Mouse (Mus musculus) hindbrain, embryonic 16.5 days (tissue): Measurements from ENCODE around the gene Lyar. TPM values are rescaled to one million over a fixed set of nuclear protein-coding genes. Genes with fewer than 3 reads are reported as not detected.

Experiments
- ATAC-seq: fragments of 200-750 bp; cut with Nextera tagmentation; 2 replicates; pipeline ENCODE4 v1.8.0; 2017; ENCODE audit warnings: moderate TSS enrichment, moderate library complexity
- H3K27ac ChIP-seq: fragments of 300-500 bp; sonication (generic); 2 replicates; pipeline ENCODE4 v1.5.1; 2014; ENCODE audit warnings: low read depth, mild to moderate bottlenecking, control low read depth, low read length, moderate library complexity
- H3K27me3 ChIP-seq: fragments of 300-500 bp; sonication (generic); replicated peaks from 2 replicates; pipeline ENCODE4 v1.6.1; 2014; ENCODE audit warnings: low read length; ENCODE audit not compliant: control insufficient read depth, insufficient read depth
- H3K36me3 ChIP-seq: fragments of 300-500 bp; sonication (generic); 2 replicates; pipeline ENCODE4 v1.6.1; 2014; ENCODE audit warnings: mild to moderate bottlenecking, low read length, moderate library complexity, mixed read lengths; ENCODE audit not compliant: control insufficient read depth, insufficient read depth
- H3K4me1 ChIP-seq: fragments of 300-500 bp; sonication (generic); 2 replicates; pipeline ENCODE4 v1.6.1; 2014; ENCODE audit warnings: low read depth, low read length; ENCODE audit not compliant: control insufficient read depth, insufficient read depth
- H3K4me2 ChIP-seq: fragments of 300-500 bp; sonication (generic); 2 replicates; pipeline ENCODE4 v1.6.1; 2014; ENCODE audit warnings: mild to moderate bottlenecking, low read length, control low read depth, moderate library complexity
- H3K4me3 ChIP-seq: fragments of 300-500 bp; sonication (generic); 2 replicates; pipeline ENCODE4 v1.5.1; 2014; ENCODE audit warnings: mild to moderate bottlenecking, low read length, control low read depth, moderate library complexity
- H3K9ac ChIP-seq: fragments of 300-500 bp; sonication (generic); 2 replicates; pipeline ENCODE4 v1.6.1; 2014; ENCODE audit warnings: low read depth, mild to moderate bottlenecking, control low read depth, low read length, moderate library complexity
- H3K9me3 ChIP-seq: fragments of 300-500 bp; sonication (generic); 2 replicates; pipeline ENCODE4 v1.6.1; 2014; ENCODE audit warnings: mild to moderate bottlenecking, low read length, moderate library complexity; ENCODE audit not compliant: control insufficient read depth
- WGBS: fragments of 180-500 bp; shearing (Covaris S2); extraction: QIAGEN DNeasy Blood & Tissue Kit; methylation state at CpG from one replicate; pipeline ENCODE4 v1.1.7; 2014; 5-methylcytosine and 5-hydroxymethylcytosine counted together
- polyA plus RNA-seq: library from polyadenylated mRNA; unstranded; fragments of >200 nt; fragmentation: Nextera tagmentation; extraction: Ambion mirVana; gene quantifications from 2 replicates; pipeline ENCODE4 v1.2.1, GENCODE M21; 2015

Gene Lyar
- polyA plus RNA-seq, 1 experiment from 2014 or later, result 37.9 TPM

- H3K4me3 ChIP-seq, result no peak overlapping the region
- H3K36me3 ChIP-seq, result peaks cover 11% of the 10 kb centered on the region
- WGBS, result 19% methylated on average over 7 of the region's 7 CpGs
- H3K4me1 ChIP-seq, result no peaks in the 10 kb centered on the region
- H3K27me3 ChIP-seq, result no peaks in the 10 kb centered on the region
- H3K4me2 ChIP-seq, result no peak overlapping the region
- no peak overlapping the region for H3K27ac ChIP-seq
- ATAC-seq, result peak; percentile 80
- H3K9me3 ChIP-seq, result no peaks in the 10 kb centered on the region
- no peak overlapping the region for H3K9ac ChIP-seq
Observed at GRCm38 (mm10) chr5:38197482-38197823, 22.8 kb upstream of the Lyar start.

- Histone ChIP-seq H3K9ac (no peak overlapping the region), H3K27me3 (no peaks in the 10 kb centered on the region), H3K9me3 (no peaks in the 10 kb centered on the region), H3K4me1 (no peaks in the 10 kb centered on the region), H3K4me2 (no peak overlapping the region), H3K36me3 (peaks cover 21% of the 10 kb centered on the region), H3K4me3 (no peak overlapping the region), H3K27ac (no peak overlapping the region)
- WGBS, result 98% methylated on average over 2 of the region's 2 CpGs
- no peak for ATAC-seq
Observed at GRCm38 (mm10) chr5:38199686-38200085, 20.6 kb upstream of the Lyar start.

- peaks cover 29% of the 10 kb centered on the region for H3K36me3 ChIP-seq
- no peak overlapping the region for H3K4me3 ChIP-seq
Observed at GRCm38 (mm10) chr5:38205303-38205726, 15.0 kb upstream of the Lyar start.

GRCm38 (mm10) chr5:38208985-38209384, 11.3 kb upstream of the Lyar start:
- Histone ChIP-seq H3K4me3 (no peak overlapping the region), H3K27me3 (no peaks in the 10 kb centered on the region), H3K9me3 (no peaks in the 10 kb centered on the region), H3K9ac (no peak overlapping the region), H3K27ac (no peak overlapping the region), H3K4me2 (no peak overlapping the region), H3K4me1 (no peaks in the 10 kb centered on the region), H3K36me3 (peaks cover 31% of the 10 kb centered on the region)
- no peak for ATAC-seq
- 84% methylated on average over 8 of the region's 8 CpGs for WGBS

More at GRCm38 (mm10) chr5:38205303-38205726, 15.0 kb upstream of the Lyar start:
- H3K4me2 ChIP-seq, result no peak overlapping the region
- no peak overlapping the region for H3K9ac ChIP-seq
- no peaks in the 10 kb centered on the region for H3K27me3 ChIP-seq
- no peak overlapping the region for H3K27ac ChIP-seq
- no peaks in the 10 kb centered on the region for H3K4me1 ChIP-seq
- 87% methylated on average over 7 of the region's 7 CpGs for WGBS
- no peaks in the 10 kb centered on the region for H3K9me3 ChIP-seq
- ATAC-seq, result peak; percentile 13; the same call in 1 of the 2 replicates

- H3K4me3 ChIP-seq, result no peak overlapping the region
- H3K9me3 ChIP-seq, result no peaks in the 10 kb centered on the region
- H3K27ac ChIP-seq, result no peak overlapping the region
- H3K27me3 ChIP-seq, result no peaks in the 10 kb centered on the region
- H3K4me2 ChIP-seq, result no peak overlapping the region
- no peaks in the 10 kb centered on the region for H3K4me1 ChIP-seq
- WGBS, result 88% methylated on average over 8 of the region's 8 CpGs
- peaks cover 35% of the 10 kb centered on the region for H3K36me3 ChIP-seq
- no peak overlapping the region for H3K9ac ChIP-seq
- ATAC-seq, result no peak
Observed at GRCm38 (mm10) chr5:38211691-38212090, 8.6 kb upstream of the Lyar start.

- Histone ChIP-seq H3K9ac (no peak overlapping the region), H3K36me3 (peaks cover 35% of the 10 kb centered on the region), H3K4me3 (no peak overlapping the region), H3K9me3 (no peaks in the 10 kb centered on the region), H3K4me1 (no peaks in the 10 kb centered on the region), H3K4me2 (no peak overlapping the region), H3K27me3 (no peaks in the 10 kb centered on the region), H3K27ac (no peak overlapping the region)
- no peak for ATAC-seq
- 83% methylated on average over 6 of the region's 6 CpGs for WGBS
Observed at GRCm38 (mm10) chr5:38213009-38213408, 7.3 kb upstream of the Lyar start.

- Histone ChIP-seq H3K9me3 (no peaks in the 10 kb centered on the region), H3K4me3 (peak overlapping the region; percentile 84), H3K9ac (peak overlapping the region; percentile 90), H3K4me1 (peaks cover 21% of the 10 kb centered on the region), H3K27me3 (no peaks in the 10 kb centered on the region), H3K27ac (peak overlapping the region; percentile 85), H3K36me3 (peaks cover 4% of the 10 kb centered on the region; the same call in 1 of the 2 replicates), H3K4me2 (peak overlapping the region; percentile 85)
- peak; percentile 86 for ATAC-seq
- WGBS, result 0% methylated on average over 23 of the region's 35 CpGs
Observed at GRCm38 (mm10) chr5:38219771-38220307, 431 bp upstream of the Lyar start.

- Histone ChIP-seq H3K9ac (no peak overlapping the region), H3K27me3 (no peaks in the 10 kb centered on the region), H3K4me2 (no peak overlapping the region), H3K27ac (no peak overlapping the region), H3K4me1 (no peaks in the 10 kb centered on the region), H3K36me3 (peaks cover 29% of the 10 kb centered on the region), H3K4me3 (no peak overlapping the region), H3K9me3 (0 out of 2 replicates have a peak, but pooled peaks cover 2% of the 10 kb centered on the region)
- no peak for ATAC-seq
- 64% methylated on average over 4 of the region's 4 CpGs for WGBS
Observed at GRCm38 (mm10) chr5:38235422-38235821, 15.2 kb downstream of the Lyar start.

- no peak for ATAC-seq
- H3K4me3 ChIP-seq, result no peak overlapping the region
- 0 out of 2 replicates have a peak, but pooled peaks cover 2% of the 10 kb centered on the region for H3K9me3 ChIP-seq
- H3K4me2 ChIP-seq, result no peak overlapping the region
- 92% methylated on average over 2 of the region's 2 CpGs for WGBS
- no peak overlapping the region for H3K27ac ChIP-seq
- no peaks in the 10 kb centered on the region for H3K4me1 ChIP-seq
- H3K36me3 ChIP-seq, result peaks cover 19% of the 10 kb centered on the region
- no peaks in the 10 kb centered on the region for H3K27me3 ChIP-seq
- no peak overlapping the region for H3K9ac ChIP-seq
Observed at GRCm38 (mm10) chr5:38236627-38237026, 16.4 kb downstream of the Lyar start.
